Mouse (Mus musculus): ENCODE results near the gene Aspscr1.

Gene Aspscr1

DNA sequence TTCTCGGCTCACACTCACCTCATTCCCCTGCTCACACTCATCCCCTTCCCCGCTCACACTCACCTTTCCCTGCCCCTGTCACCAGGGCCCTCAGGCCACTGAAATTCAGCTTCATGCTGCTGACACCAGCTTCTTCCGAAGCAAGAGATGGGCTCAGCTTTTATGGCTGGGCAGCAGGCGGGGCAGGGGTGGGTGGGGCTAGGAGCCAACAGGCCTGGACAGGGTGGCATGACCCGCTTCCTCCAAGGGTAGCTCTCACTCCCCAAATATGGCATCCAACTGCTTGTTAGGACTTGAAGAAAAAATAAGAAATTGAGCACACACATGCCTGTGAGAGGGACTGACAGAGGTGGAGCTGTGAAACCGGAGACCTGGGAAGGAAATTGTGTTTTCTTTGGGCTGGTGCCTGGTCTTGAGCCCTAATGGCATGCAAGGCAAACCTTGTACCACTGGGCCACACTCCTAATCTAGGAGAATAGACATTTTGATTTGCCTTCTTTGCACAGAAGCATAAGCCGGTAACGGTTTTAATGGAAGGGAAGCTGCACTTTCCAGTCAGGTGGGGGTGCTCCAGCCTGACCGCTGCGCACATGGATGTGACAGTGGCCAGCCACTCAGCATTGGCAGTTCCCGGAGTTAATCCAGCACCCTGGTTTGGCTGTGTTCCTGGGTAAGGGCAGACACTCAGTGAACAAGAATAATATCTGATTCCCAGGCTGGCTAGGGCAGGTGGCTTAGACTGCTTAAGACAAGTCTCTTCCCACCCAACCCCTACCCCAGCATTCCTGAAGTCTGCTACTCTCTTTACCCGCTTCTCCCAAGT is 59.3 kb downstream of the Aspscr1 start, which contains the start of gene Cbr2:
Gene Cbr2 (minus strand): TSS at position 257 of the 823 bp plus-strand sequence.
- no peak for DNase-seq (ENCODE audit: low spot score in 2 of 2)

DNA sequence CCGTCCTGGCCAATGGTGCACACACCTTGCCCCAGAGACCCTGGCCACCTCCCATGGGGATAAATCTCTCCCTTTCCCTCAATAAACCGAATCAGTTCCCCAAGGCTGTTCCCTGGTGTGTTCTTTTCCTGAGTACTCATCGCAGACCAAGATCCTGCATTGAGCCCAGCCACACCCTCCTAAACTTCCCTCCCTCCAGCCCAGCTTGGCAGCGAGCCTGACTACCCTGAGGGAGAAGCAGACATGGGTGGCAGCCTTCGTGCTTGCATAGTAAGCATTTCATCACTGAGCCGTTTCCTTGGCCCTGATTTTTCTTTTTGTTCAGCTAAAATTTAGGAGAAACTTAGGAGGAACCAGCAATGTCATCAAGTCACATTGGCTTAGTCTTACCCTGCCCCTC is 60.7 kb downstream of the Aspscr1 start:
- no peak for DNase-seq (ENCODE audit: low spot score in 2 of 2)

DNA sequence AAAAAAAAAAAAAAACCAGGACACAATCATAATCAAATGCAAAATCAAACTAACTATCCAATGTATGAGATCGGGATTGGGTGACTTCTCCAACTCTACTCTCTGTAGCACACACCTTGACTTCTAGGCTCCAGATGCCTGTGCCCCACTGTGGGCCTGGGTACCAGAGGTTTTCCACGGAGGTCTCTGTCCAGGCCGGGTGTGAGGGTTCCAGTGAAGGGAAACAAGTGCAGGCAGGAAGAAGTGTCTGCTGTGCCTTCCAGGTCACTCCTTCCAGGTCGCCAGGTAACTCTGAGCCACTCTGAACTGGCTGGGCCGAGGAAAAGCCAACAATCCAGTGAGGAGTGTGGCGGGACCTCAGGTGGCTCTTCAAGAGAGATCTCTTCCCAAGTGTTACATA is 63.7 kb downstream of the Aspscr1 start:
- DNase-seq (ENCODE audit: low spot score in 2 of 2) = no peak

DNA sequence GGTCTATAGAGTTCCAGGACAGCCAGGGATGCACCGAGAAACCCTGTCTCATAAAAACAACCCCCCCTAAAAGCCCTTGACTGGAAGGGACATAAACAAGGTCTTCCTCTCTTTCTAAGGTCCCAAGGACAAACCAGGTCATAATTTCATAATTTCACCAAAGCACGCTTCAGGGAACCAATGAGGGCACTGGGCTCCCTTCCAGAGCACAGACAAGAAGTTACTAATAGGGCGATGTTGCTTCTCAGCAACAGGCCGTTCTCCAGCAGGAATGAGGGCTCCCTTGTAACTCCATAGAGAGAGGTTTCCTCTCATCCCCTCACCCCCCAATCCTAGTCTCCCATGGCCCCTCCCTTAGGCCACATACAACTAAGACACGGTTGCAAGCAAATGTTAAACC is 68.2 kb downstream of the Aspscr1 start:
- DNase-seq (ENCODE audit: low spot score in 2 of 2) = no peak

DNA sequence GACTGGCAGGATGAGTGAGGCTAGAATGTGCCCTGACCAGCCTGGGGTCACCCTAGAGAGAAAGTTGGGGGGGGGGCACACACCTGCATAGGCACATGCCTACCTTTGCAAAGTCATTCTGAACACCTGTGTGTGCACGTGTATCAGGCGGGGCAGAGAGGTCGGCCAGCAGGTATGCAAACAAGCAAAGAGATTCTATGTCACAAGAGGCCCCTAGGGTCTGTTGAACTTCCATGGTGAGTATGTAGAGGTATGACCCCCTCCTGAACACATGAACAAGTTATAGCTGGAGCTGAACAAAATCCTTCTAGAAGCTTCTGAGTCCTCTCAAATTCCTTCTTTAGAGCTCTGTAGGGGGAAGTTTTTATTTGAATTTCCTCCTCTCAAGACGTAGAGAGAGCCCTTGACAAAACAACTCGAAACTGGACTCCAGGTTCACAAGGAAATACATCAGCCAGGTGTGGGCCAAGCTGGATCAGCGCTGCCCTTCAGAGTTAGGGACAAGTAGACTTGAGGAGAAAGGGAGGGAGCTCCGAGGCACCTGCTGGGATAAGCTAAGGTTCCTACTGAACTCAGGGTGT is 71.4 kb downstream of the Aspscr1 start:
- no peak for DNase-seq (ENCODE audit: low spot score in 2 of 2)

DNA sequence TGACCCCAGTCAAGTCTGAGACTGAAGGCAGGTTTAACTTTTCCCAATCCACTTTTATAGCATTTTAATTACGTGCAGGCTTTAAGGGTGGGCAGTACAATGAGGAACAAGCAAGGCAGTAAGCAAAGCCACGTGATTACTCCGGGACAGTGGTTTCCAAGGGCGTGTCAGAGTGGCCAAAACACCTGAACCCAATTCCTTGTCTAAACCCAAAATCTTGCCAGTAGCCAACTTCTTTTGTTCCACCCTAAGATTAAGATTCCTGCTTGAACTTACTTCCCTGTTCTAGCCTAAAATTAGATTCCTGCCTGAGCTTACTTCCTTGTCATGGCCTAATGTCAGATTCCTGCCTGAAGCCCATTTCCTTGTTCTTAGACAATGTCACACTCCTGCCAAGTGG is 75.2 kb downstream of the Aspscr1 start:
- DNase-seq (ENCODE audit: low spot score in 2 of 2) = no peak

DNA sequence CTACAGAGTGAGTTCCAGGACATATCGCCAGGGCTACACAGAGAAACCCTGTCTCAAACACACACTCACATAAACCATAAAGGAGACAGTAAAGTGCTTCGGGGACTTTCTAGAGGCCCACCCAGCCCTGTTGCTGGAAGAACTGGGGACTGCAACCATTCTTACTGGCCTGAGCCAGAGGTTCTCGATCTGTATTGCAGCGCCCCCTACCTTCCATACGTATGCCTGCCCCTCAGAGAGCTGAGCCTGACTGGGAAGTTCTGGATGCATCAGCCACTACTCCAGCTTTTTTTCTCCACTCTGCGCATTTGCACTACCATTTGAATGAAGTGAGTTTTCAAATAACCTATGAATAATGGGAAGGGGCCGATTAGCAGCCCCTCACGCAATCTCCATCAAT is 76.7 kb downstream of the Aspscr1 start:
- no peak for DNase-seq (ENCODE audit: low spot score in 2 of 2)

DNA sequence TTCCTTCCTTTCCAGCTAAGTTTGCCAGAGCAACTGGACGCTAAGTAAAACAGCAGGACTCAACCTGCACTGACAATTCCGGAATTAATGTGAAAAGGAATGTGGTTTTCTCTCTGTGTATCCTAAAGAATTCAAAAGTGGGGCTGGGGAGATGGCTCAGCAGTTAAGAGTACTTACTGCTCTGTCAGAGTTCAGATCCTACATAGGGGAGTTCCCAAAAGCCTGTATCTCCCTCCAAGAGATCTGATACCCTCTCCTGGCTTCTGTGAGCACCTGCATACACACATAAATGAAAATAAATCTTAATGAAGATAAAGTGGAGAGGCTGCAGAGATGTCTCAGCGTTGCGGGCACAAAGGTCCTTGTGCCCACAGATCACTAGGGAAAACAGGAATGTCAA is 78.8 kb downstream of the Aspscr1 start:
- DNase-seq (ENCODE audit: low spot score in 2 of 2) = no peak

Data from frontal cortex, postnatal 10 days (tissue).